Mouse (Mus musculus): ENCODE data around the gene Hist1h2bg. TPM values are rescaled to one million over a fixed set of nuclear protein-coding genes. Genes with fewer than 3 reads are reported as not detected.
A peak's percentile ranks its signal among the peaks of the same experiment; 100 is the strongest.
"Not testable (repeated sequence)": the region's sequence is repeated elsewhere in the genome, so short reads cannot be mapped to it uniquely, and the experiment has no call there.

Gene Hist1h2bg
- polyA plus RNA-seq, 1 experiment, result 523 TPM

DNA sequence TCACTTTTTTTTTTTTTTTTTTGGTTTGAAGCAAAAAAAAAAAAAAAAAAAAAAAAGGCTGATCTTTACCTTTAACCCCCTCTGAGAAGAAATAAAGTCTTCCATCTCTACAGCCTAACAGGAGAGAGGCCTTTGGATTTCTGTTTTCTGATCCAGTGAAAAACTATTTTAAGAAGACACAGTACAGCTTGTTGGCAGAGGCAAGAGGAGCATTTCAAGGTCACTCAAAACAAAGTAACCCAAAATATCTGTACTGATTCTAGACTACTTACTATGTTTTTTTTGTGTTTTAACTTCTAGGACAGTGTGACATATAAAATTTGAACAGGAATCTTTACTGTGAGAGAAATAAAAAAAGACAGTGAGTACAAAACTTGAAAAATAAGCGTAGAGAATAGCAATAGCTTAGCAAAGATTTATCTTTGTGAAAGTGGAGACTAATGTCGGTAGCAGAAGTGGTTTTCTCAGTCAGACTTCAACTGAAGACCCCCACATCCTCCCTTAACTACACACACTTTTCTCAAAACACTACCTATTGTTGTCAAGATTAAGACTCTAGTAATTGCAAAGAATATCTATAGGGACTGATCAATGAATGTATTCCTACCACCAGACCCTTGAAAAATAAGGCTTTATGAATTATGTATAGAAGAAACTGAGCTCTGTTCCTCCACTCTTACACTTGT, 41.6 kb upstream of the Hist1h2bg start:
- no peak for TF ChIP-seq CTCF (IDR thresholded peaks at IDR 0.05; ENCODE audit: borderline replicate concordance, control insufficient read depth, extremely low read depth, insufficient read depth, low read length, poor library complexity)
- no peak for TF ChIP-seq POLR2A (IDR thresholded peaks at IDR 0.05; ENCODE audit: control insufficient read depth, extremely low read depth, insufficient read depth, low read length, poor library complexity)
- Histone ChIP-seq H3K4me1 (replicated peaks; ENCODE audit: control insufficient read depth, insufficient read depth, low read length) (peaks cover 6% of the 10 kb centered on the region), H3K27ac (ENCODE audit: control insufficient read depth, insufficient read depth, low read length) (no peak overlapping the region; the same call in 1 of the 2 replicates), H3K36me3 (ENCODE audit: control insufficient read depth, insufficient read depth, low read length) (no peaks in the 10 kb centered on the region), H3K27me3 (ENCODE audit: control insufficient read depth, insufficient read depth, low read length) (no peaks in the 10 kb centered on the region), H3K4me3 (ENCODE audit: control insufficient read depth, insufficient read depth, low read length) (no peak overlapping the region)
- 30% methylated on average over 2 of the region's 2 CpGs for WGBS
- DNase-seq, result no peak

DNA sequence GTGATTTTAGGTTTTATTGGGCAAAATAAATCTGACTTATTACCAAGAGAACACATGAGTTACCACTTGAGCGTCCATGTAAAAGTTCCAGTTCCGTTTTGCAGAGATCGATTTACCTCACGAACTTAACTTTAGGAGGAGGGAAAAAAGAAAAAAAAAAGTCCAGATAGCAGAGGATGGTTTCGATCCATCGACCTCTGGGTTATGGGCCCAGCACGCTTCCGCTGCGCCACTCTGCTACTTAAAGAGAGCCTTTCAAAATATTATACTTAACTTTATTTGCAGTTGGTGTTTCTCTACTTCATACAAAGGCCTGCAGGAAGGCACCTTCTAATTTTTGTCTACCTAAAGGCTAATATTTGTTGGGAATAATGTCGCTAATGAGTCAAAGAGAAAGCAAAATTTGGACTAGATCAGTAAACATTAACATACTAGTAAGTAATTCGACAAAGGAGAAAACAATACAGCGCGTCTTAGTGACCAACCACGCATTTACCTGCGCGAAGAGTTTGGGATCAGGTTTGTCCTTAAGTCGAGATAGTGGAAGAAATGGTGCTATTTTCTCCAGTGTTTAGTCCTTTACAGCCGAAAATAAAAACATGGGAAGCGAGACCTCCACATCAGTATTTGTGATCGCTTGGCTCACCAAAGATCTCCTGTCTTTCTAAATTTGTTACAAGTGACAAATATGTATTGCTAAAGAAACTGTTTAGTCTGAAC, 40.9 kb upstream of the Hist1h2bg start:
- under 1% methylated on average over 20 of the region's 20 CpGs for WGBS
- no peaks in the 10 kb centered on the region for H3K36me3 ChIP-seq (ENCODE audit: control insufficient read depth, insufficient read depth, low read length)
- H3K4me1 ChIP-seq (replicated peaks; ENCODE audit: control insufficient read depth, insufficient read depth, low read length), result peaks cover 6% of the 10 kb centered on the region
- peak; percentile 75 for DNase-seq
- H3K4me3 ChIP-seq (ENCODE audit: control insufficient read depth, insufficient read depth, low read length), result peak overlapping the region; percentile 42
- no peaks in the 10 kb centered on the region for H3K27me3 ChIP-seq (ENCODE audit: control insufficient read depth, insufficient read depth, low read length)
- H3K27ac ChIP-seq (ENCODE audit: control insufficient read depth, insufficient read depth, low read length), result peak overlapping the region; percentile 83
- TF ChIP-seq POLR2A (IDR thresholded peaks at IDR 0.05; ENCODE audit: control insufficient read depth, extremely low read depth, insufficient read depth, low read length, poor library complexity), result no peak
- TF ChIP-seq CTCF (IDR thresholded peaks at IDR 0.05; ENCODE audit: borderline replicate concordance, control insufficient read depth, extremely low read depth, insufficient read depth, low read length, poor library complexity), result no peak

DNA sequence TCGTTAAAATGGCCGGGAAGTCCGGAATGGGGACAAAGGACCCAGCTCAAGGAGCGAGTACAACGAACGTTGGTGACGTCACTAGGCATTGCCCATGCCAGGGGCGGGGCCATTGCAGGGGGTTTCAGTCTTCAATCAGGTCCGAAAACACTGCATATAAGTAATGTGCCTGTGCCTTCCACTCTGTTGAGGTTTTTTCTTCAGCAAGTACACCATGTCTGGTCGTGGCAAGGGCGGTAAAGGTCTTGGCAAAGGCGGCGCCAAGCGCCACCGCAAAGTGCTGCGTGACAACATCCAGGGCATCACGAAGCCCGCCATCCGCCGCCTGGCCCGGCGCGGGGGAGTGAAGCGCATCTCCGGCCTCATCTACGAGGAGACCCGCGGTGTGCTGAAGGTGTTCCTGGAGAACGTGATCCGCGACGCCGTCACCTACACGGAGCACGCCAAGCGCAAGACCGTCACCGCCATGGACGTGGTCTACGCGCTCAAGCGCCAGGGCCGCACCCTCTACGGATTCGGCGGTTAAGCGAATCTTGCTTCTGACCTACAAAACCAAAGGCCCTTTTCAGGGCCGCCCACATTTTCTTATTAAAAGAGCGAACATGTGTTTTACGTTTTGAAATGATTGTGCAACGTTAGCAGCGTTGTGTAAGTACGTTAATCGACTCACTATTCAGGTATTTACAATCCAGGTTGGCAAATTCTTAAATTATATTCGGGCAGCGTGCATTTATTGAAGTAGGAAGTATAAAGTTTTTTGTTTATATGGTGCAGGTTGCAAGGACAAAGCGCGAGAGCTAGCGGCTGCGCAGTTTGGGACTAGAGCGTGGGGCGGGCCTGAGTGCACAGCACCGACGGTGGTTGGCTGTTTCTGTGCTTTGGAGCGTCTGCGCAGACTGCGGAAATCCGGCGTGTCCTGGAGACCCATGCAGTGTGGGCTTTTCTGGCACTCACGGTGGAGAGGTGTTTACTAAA, 40.0 kb upstream of the Hist1h2bg start, which contains the start of gene Hist1h4h:
TSS of gene Hist1h4h (plus strand) at position 150 of the 975 bp plus-strand sequence.
- peak within 1 kb of the TSS; percentile 83 for H3K27ac ChIP-seq (ENCODE audit: control insufficient read depth, insufficient read depth, low read length)
- no peaks in the 10 kb centered on the region for H3K36me3 ChIP-seq (ENCODE audit: control insufficient read depth, insufficient read depth, low read length)
- peak within 1 kb of the TSS; percentile 42 for H3K4me3 ChIP-seq (ENCODE audit: control insufficient read depth, insufficient read depth, low read length)
- WGBS, result under 1% methylated on average over 63 of the region's 70 CpGs
- peaks cover 6% of the 10 kb centered on the region for H3K4me1 ChIP-seq (replicated peaks; ENCODE audit: control insufficient read depth, insufficient read depth, low read length)
- TF ChIP-seq CTCF (IDR thresholded peaks at IDR 0.05; ENCODE audit: borderline replicate concordance, control insufficient read depth, extremely low read depth, insufficient read depth, low read length, poor library complexity) (0 out of 2 replicates have a peak, but pooled peaks have one; percentile 25), POLR2A (IDR thresholded peaks at IDR 0.05; ENCODE audit: control insufficient read depth, extremely low read depth, insufficient read depth, low read length, poor library complexity) (peak; percentile 98)
- no peaks in the 10 kb centered on the region for H3K27me3 ChIP-seq (ENCODE audit: control insufficient read depth, insufficient read depth, low read length)
- DNase-seq, result peak; percentile 97

DNA sequence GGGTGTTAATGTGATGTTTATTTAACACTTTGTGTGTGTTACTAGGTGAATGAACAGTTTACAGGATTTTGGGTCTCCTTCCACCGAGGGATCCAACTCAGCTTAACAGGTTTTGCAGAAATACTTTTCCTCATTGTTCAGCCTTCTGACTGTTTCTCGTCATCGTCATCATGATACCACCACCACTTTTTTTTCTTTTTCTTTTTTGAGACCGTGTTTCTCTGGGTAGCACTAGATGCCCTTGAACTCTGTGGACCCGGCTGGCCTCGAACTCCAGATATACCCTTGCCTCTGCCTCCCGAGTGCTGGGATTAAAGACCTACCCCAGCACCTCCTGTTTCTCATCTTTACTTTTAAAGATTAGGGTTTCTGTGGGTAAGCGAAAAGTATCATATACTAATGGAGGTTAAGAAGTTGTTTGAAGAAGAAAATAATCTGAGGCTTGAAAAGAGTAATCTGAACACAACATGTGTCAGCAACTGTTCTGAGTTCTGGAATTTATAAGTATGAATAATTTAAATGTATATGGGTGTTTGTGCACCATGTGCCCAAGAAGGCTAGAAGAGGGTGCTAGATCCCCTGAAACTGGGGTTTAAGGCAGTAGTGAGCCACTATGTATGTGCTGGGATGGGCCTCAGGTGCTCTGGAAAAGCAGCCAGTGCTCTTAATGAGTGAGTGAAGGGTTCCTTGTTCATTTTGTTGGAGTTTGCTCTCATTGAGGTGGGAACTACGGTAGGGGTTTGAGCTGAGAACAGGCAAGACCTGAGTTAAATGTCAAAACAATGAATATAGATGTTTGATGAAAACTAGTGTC, 38.7 kb upstream of the Hist1h2bg start:
- TF ChIP-seq CTCF (IDR thresholded peaks at IDR 0.05; ENCODE audit: borderline replicate concordance, control insufficient read depth, extremely low read depth, insufficient read depth, low read length, poor library complexity) (no peak), POLR2A (IDR thresholded peaks at IDR 0.05; ENCODE audit: control insufficient read depth, extremely low read depth, insufficient read depth, low read length, poor library complexity) (no peak)
- 22% methylated on average over 9 of the region's 9 CpGs for WGBS
- Histone ChIP-seq H3K4me1 (replicated peaks; ENCODE audit: control insufficient read depth, insufficient read depth, low read length) (peaks cover 6% of the 10 kb centered on the region), H3K4me3 (ENCODE audit: control insufficient read depth, insufficient read depth, low read length) (peak overlapping the region; percentile 5; the same call in 1 of the 2 replicates), H3K27me3 (ENCODE audit: control insufficient read depth, insufficient read depth, low read length) (no peaks in the 10 kb centered on the region), H3K36me3 (ENCODE audit: control insufficient read depth, insufficient read depth, low read length) (no peaks in the 10 kb centered on the region), H3K27ac (ENCODE audit: control insufficient read depth, insufficient read depth, low read length) (peak overlapping the region; percentile 82)
- DNase-seq, result no peak

DNA sequence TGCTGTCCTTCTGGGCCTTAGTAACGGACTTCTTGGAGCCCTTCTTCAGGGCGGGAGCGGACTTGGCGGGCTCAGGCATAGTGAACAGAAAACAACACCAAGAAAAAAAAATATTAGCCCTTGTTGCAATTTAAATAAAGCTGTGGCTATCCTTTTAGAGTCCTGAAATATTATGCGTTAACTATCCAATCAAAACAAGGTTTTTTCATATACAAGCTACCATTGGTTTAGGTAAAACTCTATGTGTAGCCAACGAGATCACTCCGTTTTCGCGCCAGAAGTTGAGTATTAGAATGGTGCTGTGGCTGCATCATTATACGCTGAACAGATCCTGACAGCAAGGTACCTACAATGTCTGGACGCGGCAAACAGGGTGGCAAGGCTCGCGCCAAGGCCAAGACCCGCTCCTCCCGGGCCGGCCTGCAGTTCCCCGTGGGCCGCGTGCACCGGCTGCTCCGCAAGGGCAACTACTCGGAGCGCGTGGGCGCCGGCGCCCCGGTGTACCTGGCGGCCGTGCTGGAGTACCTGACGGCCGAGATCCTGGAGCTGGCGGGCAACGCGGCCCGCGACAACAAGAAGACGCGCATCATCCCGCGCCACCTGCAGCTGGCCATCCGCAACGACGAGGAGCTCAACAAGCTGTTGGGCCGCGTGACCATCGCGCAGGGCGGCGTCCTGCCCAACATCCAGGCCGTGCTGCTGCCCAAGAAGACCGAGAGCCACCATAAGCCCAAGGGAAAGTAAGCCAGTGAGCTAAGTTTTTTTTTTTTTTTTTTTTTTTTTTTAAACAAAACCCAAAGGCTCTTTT, 37.4 kb upstream of the Hist1h2bg start, which contains the start of gene Hist1h2af:
TSS of gene Hist1h2af (plus strand) at position 347 of the 808 bp plus-strand sequence.
- not testable (repeated sequence) for H3K27me3 ChIP-seq (ENCODE audit: control insufficient read depth, insufficient read depth, low read length); H3K36me3 ChIP-seq (ENCODE audit: control insufficient read depth, insufficient read depth, low read length); H3K4me1 ChIP-seq (replicated peaks; ENCODE audit: control insufficient read depth, insufficient read depth, low read length)
- peak; percentile 64 for DNase-seq
- WGBS, result under 1% methylated on average over 29 of the region's 53 CpGs
- H3K27ac ChIP-seq (ENCODE audit: control insufficient read depth, insufficient read depth, low read length), result peak within 1 kb of the TSS; percentile 92
- H3K4me3 ChIP-seq (ENCODE audit: control insufficient read depth, insufficient read depth, low read length), result peak within 1 kb of the TSS; percentile 54

Measured in thymus, adult 2 months (tissue).